Mouse (Mus musculus): Measurements from ENCODE around the gene Mocs2.
A peak's percentile ranks its signal among the peaks of the same experiment; 100 is the strongest.

Mocs2 gene

GRCm38 (mm10) chr13:114854428-114854827, 36.4 kb downstream of the Mocs2 start:
- DNase-seq, result no peak

- peak; percentile 28 to 33 for DNase-seq
Measured at GRCm38 (mm10) chr13:114855573-114856268, 37.7 kb downstream of the Mocs2 start.

GRCm38 (mm10) chr13:114856269-114856627, 38.2 kb downstream of the Mocs2 start:
- DNase-seq, result no peak

- no peak for DNase-seq
Measured at GRCm38 (mm10) chr13:114857525-114857924, 39.5 kb downstream of the Mocs2 start.

- no peak for DNase-seq
Measured at GRCm38 (mm10) chr13:114874738-114875137, 56.7 kb downstream of the Mocs2 start.

GRCm38 (mm10) chr13:114876005-114876520, 58.0 kb downstream of the Mocs2 start:
- DNase-seq, result no peak

- DNase-seq, result no peak
Measured at GRCm38 (mm10) chr13:114878667-114879066, 60.6 kb downstream of the Mocs2 start.

Measured in cerebellum, postnatal 36 days (tissue).